Mouse (Mus musculus) splenic B cell, adult 2 months (primary cell): ENCODE results near the gene Dusp3.
A peak's percentile ranks its signal among the peaks of the same experiment; 100 is the strongest.

Experiments used
- DNase-seq: peaks from one replicate; pipeline ENCODE4 v3.0.0-alpha.2; 2011; ENCODE audit warnings: low read depth, low spot score
- H3K27me3 ChIP-seq: 2 replicates; pipeline ENCODE4 v1.6.1; 2012; ENCODE audit warnings: mild to moderate bottlenecking, low read length, moderate library complexity, mixed read lengths; ENCODE audit not compliant: control insufficient read depth, poor library complexity, insufficient read depth, severe bottlenecking
- H3K36me3 ChIP-seq: 2 replicates; pipeline ENCODE4 v1.6.1; 2012; ENCODE audit warnings: mild to moderate bottlenecking, low read length, moderate library complexity, mixed read lengths; ENCODE audit not compliant: control insufficient read depth, poor library complexity, insufficient read depth, severe bottlenecking

Gene Dusp3

DNA sequence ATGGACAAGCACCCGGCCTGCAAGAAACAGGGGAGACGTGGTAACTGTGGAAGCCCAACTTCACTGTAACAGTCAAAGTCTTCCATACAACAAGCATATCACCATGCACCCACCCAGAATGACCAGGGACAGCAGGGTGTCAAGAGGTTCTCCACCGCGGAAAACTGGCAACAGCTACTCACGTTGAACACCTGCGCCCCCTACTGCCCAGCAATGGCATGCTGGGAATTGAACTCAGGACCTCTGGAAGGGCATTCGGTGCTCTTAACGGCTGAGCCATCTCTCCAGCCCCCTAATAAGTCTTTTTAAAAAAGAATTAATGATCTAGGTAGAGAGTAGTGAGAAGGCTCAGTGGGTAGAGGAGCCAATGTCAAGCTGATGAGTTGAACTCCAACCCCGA is 11.9 kb downstream of the Dusp3 start:
- peaks cover 4% of the 10 kb centered on the region; the same call in 1 of the 2 replicates for H3K36me3 ChIP-seq
- peak; percentile 38 for DNase-seq
- H3K27me3 ChIP-seq, result no peaks in the 10 kb centered on the region

- no peak for DNase-seq
- no peaks in the 10 kb centered on the region for H3K27me3 ChIP-seq
- H3K36me3 ChIP-seq, result peaks cover 4% of the 10 kb centered on the region; the same call in 1 of the 2 replicates
These were observed 12.6 kb downstream of the Dusp3 start for GRCm38 (mm10) chr11:101974181-101974580.

- Histone ChIP-seq H3K36me3 (peaks cover 4% of the 10 kb centered on the region; the same call in 1 of the 2 replicates), H3K27me3 (no peaks in the 10 kb centered on the region)
- DNase-seq, result no peak
These were observed 13.3 kb downstream of the Dusp3 start for GRCm38 (mm10) chr11:101973496-101973895.

DNA sequence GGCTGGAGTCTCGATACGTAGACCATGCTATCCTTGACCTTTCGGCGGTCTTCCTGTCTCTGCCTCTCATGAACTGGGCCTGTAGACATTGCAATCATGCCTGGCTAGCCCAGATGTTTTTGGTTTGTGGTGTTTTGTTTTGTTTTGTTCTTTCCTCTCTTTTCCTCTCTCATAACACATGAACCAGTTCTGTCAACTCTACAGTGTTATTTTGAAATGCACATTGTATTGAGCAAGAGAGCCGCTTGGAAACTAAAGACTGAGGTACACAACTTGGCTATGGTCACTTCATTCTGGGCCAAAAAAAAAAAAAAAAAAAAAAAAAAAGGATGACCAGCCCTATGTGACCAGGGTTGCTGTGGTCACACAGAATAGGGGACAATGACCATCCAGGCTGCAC is 14.2 kb downstream of the Dusp3 start:
- Histone ChIP-seq H3K27me3 (no peaks in the 10 kb centered on the region), H3K36me3 (peaks cover 4% of the 10 kb centered on the region; the same call in 1 of the 2 replicates)
- no peak for DNase-seq

GRCm38 (mm10) chr11:101972097-101972496 is 14.7 kb downstream of the Dusp3 start:
- H3K27me3 ChIP-seq, result no peaks in the 10 kb centered on the region
- H3K36me3 ChIP-seq, result peaks cover 4% of the 10 kb centered on the region; the same call in 1 of the 2 replicates
- no peak for DNase-seq

DNA sequence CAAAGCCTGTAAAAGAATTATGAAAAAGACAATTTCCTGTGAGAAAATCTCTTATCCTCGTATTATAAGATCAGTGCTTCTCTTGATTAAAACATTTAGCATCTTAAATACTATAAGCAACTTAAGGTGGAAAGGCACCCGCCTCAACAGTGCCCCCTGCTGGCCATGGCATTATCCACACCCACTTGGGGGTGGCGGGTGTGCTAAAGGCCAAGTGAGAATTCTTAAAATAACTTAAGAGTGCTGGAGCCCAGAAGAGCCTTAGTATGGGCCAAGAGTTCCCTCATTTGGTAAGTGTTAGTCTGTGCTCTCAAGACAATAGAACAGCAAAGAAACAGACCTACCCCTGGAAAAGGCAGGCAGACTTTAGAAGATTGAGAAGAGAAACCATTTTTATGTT is 15.4 kb downstream of the Dusp3 start:
- DNase-seq, result peak; percentile 77
- Histone ChIP-seq H3K36me3 (peaks cover 4% of the 10 kb centered on the region; the same call in 1 of the 2 replicates), H3K27me3 (no peaks in the 10 kb centered on the region)

GRCm38 (mm10) chr11:101969835-101970234 is 17.0 kb downstream of the Dusp3 start:
- no peak for DNase-seq
- no peaks in the 10 kb centered on the region for H3K27me3 ChIP-seq
- peaks cover 4% of the 10 kb centered on the region; the same call in 1 of the 2 replicates for H3K36me3 ChIP-seq

DNA sequence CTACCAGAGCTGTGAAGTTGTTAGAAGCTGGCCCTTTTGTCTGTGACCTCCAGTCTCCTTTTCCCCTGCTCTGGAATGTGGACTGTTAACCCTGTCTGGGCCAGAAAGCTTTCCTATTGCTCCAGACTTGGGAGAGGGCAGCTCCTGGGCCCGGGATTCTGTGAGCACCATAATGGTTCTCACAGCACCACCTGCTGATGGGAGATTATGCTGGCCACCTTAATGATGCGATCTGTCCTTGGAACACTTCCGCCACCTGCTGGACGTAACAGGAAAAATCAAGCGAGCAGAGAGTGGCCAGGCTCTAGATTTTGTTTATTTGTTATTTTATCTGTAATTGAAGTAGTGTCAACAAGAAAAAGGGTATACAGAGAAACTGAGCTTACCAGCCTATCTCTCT is 18.0 kb downstream of the Dusp3 start:
- peaks cover 4% of the 10 kb centered on the region; the same call in 1 of the 2 replicates for H3K36me3 ChIP-seq
- H3K27me3 ChIP-seq, result no peaks in the 10 kb centered on the region
- DNase-seq, result peak; percentile 93

GRCm38 (mm10) chr11:101968311-101968710 is 18.5 kb downstream of the Dusp3 start:
- peaks cover 1% of the 10 kb centered on the region; the same call in 1 of the 2 replicates for H3K36me3 ChIP-seq
- H3K27me3 ChIP-seq, result no peaks in the 10 kb centered on the region
- no peak for DNase-seq

DNA sequence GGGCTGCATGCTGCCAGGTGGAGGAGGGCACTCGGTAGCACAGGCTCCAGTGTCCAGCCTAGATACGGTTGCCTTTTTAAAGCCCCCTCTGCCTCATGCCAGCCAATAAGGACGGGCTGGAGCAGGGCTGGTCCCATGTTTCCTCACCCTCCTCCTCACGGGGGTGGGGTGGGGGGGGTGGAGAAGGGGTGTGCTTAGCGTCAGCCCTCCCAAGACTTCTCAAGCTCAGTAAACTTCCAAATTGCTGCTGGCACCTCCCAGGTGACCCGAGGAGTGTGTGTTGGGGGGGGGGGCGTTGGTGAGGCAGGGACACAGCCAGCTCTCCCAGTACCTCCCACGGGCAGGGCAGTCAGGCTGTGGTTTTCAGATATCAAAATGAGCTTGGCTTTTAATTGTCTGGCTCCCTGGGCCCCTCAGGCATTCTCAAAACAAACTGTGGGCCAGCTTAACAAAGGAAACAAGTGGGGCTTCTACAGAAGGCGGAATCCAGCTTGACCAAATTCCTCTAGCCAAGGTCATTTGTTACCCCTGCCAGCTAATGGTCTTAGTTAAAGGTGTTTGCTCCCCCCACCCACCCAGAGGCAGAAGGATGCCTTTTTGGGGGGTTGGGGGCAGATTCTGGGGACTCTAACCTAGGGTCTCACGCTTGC is 19.7 kb downstream of the Dusp3 start, which contains the start of gene Sost:
Gene Sost, minus strand, starts transcription at position 51 of the 650 bp plus-strand sequence.
- DNase-seq, result no peak
- H3K36me3 ChIP-seq, result 0 out of 2 replicates have a peak, but pooled peaks cover 1% of the 10 kb centered on the region

GRCm38 (mm10) chr11:101965553-101965952 is 21.3 kb downstream of the Dusp3 start:
- peak; percentile 55 for DNase-seq
- no peaks in the 10 kb centered on the region for H3K36me3 ChIP-seq

More for the DNA sequence above, 19.7 kb downstream of the Dusp3 start, which contains the start of gene Sost:
- H3K27me3 ChIP-seq, result no peaks in the 10 kb centered on the region

GRCm38 (mm10) chr11:101964647-101965046 is 22.2 kb downstream of the Dusp3 start:
- H3K36me3 ChIP-seq, result no peaks in the 10 kb centered on the region
- no peaks in the 10 kb centered on the region for H3K27me3 ChIP-seq
- DNase-seq, result no peak

More at GRCm38 (mm10) chr11:101965553-101965952, 21.3 kb downstream of the Dusp3 start:
- no peaks in the 10 kb centered on the region for H3K27me3 ChIP-seq

DNA sequence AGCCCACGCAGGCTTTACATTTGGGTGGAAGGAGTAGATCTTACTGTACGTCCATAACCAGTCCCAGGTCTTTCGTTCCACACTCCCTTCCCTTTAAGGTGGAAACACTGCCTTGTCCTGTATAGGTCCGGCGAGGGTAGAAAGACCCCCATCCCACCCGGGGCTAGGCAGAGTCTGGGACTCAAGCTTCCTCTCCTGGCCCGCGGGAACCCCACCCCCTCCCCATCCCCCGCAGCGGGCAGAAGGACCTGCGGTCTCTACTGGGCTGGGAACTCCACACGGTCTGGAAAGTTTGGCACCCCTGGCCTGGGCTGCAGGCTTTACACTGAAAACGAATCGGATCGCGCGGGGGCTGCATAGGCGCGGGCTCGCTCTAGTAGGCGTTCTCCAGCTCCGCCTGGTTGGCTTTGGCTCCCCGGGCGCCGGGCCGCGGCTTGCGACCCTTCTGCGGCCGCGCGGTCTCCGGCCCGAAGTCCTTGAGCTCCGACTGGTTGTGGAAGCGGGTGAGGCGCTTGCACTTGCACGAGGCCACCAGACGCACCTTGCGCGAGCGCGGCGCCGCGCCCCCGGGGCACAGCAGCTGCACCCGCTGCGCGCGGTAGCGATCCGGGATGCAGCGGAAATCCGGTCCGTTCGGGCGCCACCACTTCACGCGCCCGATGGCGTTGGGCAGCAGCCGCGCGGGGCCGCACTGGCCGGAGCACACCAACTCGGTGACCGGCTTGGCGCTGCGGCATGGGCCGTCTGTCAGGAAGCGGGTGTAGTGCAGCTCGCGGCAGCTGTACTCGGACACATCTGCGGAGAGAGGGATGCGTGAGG is 23.1 kb downstream of the Dusp3 start:
- DNase-seq, result peak; percentile 47
- no peaks in the 10 kb centered on the region for H3K27me3 ChIP-seq
- H3K36me3 ChIP-seq, result no peaks in the 10 kb centered on the region

DNA sequence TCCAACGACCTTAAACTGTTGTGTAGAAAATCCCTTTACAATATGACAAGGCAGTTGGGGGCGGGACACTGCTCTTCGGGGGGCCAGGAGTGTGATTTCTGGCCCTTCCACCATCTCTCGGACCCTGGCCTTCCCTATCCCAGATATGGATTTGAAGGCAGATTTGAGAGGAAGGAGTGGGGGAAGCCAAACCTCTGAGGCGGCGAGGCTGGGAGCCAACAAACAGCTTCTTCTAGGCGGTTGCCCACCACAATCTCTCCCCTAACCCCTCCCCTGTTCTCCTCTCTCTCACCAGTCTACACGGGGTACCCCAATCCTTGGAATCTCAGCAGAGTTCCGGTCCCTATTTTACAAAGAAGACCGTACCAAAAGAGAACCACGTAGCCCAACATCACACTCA is 23.8 kb downstream of the Dusp3 start:
- Histone ChIP-seq H3K27me3 (no peaks in the 10 kb centered on the region), H3K36me3 (no peaks in the 10 kb centered on the region)
- no peak for DNase-seq

DNA sequence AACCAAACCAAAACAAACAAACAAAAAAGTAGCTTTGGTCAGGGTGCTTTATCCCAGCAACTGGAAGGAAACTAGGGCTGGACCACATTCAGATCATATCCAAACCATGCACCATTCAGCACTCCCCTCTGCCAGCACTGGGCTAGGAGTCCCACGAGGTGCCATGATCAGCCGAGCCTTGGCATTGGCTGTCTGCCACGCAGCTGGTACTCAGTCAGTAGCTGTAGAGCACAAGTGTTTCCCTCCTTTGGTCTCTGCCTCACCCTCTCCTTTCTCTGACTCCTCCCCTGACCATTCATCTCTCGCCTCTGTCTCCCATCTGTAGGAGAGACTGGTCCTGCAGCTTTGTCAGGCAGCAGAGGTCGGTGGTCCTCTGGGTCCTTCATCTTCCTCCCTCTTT is 29.3 kb downstream of the Dusp3 start:
- H3K36me3 ChIP-seq, result no peaks in the 10 kb centered on the region
- no peaks in the 10 kb centered on the region for H3K27me3 ChIP-seq
- DNase-seq, result no peak
